Mouse (Mus musculus) embryonic facial prominence, embryonic 14.5 days (tissue): ENCODE data around the gene Hamp2. TPM values are rescaled to one million over a fixed set of nuclear protein-coding genes. Genes with fewer than 3 reads are reported as not detected.
A peak's percentile ranks its signal among the peaks of the same experiment; 100 is the strongest.
"Not testable (repeated sequence)": the region's sequence is repeated elsewhere in the genome, so short reads cannot be mapped to it uniquely, and the experiment has no call there.

Experiments
- ATAC-seq: fragments of 200-750 bp; cut with Nextera tagmentation; 2 replicates; pipeline ENCODE4 v1.8.0; 2017; ENCODE audit warnings: low read depth, moderate number of reproducible peaks, moderate TSS enrichment
- DNase-seq: peaks from one replicate; pipeline ENCODE4 v3.0.0-alpha.2; 2015; ENCODE audit warnings: low spot score
- H3K27ac ChIP-seq: fragments of 300-500 bp; sonication (generic); replicated peaks from 2 replicates; pipeline ENCODE4 v1.5.1; 2014; ENCODE audit warnings: low read depth, mild to moderate bottlenecking, low read length, moderate library complexity
- H3K27me3 ChIP-seq: fragments of 300-500 bp; sonication (generic); replicated peaks from 2 replicates; pipeline ENCODE4 v1.6.1; 2014; ENCODE audit warnings: low read length; ENCODE audit not compliant: control insufficient read depth, insufficient read depth
- H3K36me3 ChIP-seq: fragments of 300-500 bp; sonication (generic); 2 replicates; pipeline ENCODE4 v1.6.1; 2014; ENCODE audit warnings: low read length, mixed read lengths; ENCODE audit not compliant: control insufficient read depth, insufficient read depth
- H3K4me1 ChIP-seq: fragments of 300-500 bp; sonication (generic); 2 replicates; pipeline ENCODE4 v1.6.1; 2014; ENCODE audit warnings: antibody characterized with exemption, low read length; ENCODE audit not compliant: control insufficient read depth, insufficient read depth
- H3K4me2 ChIP-seq: fragments of 300-500 bp; sonication (generic); 2 replicates; pipeline ENCODE4 v1.6.1; 2014; ENCODE audit warnings: low read depth, mild to moderate bottlenecking, low read length, moderate library complexity, mixed read lengths
- H3K4me3 ChIP-seq: fragments of 300-500 bp; sonication (generic); 2 replicates; pipeline ENCODE4 v1.5.1; 2014; ENCODE audit warnings: low read depth, mild to moderate bottlenecking, low read length
- H3K9ac ChIP-seq: fragments of 300-500 bp; sonication (generic); 2 replicates; pipeline ENCODE4 v1.6.1; 2014; ENCODE audit warnings: low read depth, mild to moderate bottlenecking, low read length, moderate library complexity, mixed read lengths
- H3K9me3 ChIP-seq: fragments of 300-500 bp; sonication (generic); 2 replicates; pipeline ENCODE4 v1.6.1; 2016; ENCODE audit warnings: low read length; ENCODE audit not compliant: control insufficient read depth
- WGBS: fragments of 180-500 bp; shearing (Covaris S2); extraction: QIAGEN DNeasy Blood & Tissue Kit; methylation state at CpG from one replicate; pipeline ENCODE4 v1.1.7; 2014; 5-methylcytosine and 5-hydroxymethylcytosine counted together
- polyA plus RNA-seq: library from polyadenylated mRNA; unstranded; fragments of >200 nt; fragmentation: Nextera tagmentation; extraction: Ambion mirVana; gene quantifications from 2 replicates; pipeline ENCODE4 v1.2.1, GENCODE M21; 2014

Gene Hamp2
- 0.97 TPM in 1 of 2 replicates, not detected in the other for polyA plus RNA-seq

DNA sequence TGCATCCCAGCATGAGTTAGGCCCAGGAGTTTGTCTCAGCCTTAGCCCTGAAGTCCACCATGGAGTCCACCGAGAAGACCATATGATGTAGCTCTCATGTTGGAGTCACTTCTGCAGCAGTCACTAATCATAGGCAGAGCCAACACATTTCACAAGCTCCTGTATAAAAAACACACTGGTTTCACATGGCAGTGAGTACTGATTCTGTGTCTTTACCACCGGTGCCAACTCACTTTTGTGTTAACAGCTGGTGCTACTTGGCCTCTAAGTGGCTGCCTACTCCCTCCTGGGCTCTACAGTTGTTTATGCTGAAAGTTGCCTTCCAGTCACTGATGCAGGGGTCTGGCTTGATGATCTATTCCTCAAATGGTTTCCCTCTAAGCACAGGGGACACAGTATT lies at the start of gene Hamp2:
Gene Hamp2 (minus strand): TSS at position 101 of the 400 bp plus-strand sequence.
- not testable (repeated sequence) for H3K4me2 ChIP-seq, H3K9ac ChIP-seq, H3K36me3 ChIP-seq, H3K27me3 ChIP-seq, H3K4me1 ChIP-seq, DNase-seq, ATAC-seq, H3K27ac ChIP-seq, H3K4me3 ChIP-seq, H3K9me3 ChIP-seq
- 89% methylated on average over 2 of the region's 2 CpGs for WGBS

DNA sequence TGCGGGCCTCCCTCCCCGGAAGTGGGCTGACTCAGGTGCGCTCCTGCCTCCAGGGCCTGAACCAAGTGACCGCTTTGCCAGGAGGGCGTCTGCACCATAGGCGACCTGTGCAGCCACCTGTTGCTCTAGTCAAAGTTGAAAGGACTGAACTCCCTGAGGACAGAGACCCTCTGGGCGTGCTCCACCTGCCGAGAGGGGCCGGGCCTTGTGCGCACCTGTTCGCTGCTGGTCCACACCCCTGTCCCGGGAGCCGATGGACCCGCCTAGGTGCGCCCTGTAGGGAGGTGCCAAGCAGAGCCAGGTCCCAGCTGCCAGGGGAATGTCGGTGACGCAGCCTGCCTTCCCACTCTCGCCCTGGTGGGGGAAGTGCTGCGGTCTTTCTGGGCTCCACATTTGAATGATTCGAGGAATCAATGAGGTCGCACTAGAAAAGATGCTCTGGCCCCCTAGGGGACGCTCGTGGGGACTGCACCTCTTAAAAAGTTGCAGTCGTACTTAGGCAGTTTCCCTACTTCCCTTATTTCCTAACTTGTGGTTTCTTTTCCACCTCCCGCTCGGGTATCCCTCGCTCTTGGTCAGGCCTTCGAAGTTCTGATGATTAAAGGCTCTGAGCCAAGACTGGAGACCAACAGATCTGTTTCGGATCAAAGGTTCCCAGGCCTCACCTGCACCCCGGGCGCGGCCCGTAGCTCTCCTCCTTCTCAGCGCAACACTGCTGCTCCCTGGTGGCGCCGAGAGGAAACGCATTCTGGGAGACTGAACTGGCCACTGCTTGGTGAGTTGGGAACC lies 49.2 kb upstream of the Hamp2 start, which contains the start of gene Fam187b:
Gene Fam187b (plus strand): TSS at position 290 of the 789 bp plus-strand sequence.
- Histone ChIP-seq H3K4me2 (peak within 1 kb of the TSS; percentile 56), H3K27me3 (peaks cover 30% of the 10 kb centered on the region), H3K4me3 (peak within 1 kb of the TSS; percentile 44), H3K36me3 (no peaks in the 10 kb centered on the region), H3K4me1 (0 out of 2 replicates have a peak, but pooled peaks cover 7% of the 10 kb centered on the region), H3K9me3 (no peaks in the 10 kb centered on the region), H3K9ac (peak within 1 kb of the TSS; percentile 58), H3K27ac (peak within 1 kb of the TSS; percentile 25; the same call in 1 of the 2 replicates)
- DNase-seq (peak; percentile 91), ATAC-seq (peak; percentile 95)
- under 1% methylated on average over 27 of the region's 37 CpGs for WGBS

DNA sequence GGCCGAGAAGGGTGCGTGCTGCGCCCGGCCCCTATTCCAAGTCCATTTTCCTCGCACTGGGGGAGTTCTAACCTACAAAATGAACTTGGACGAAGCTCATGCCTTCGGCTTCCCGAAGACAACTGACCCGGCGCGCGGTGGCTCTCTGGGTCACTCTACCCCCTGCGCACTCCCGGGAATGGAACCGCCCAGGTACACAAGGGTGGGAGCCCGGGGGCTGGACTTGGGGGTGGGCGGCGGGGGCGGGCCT lies 48.7 kb upstream of the Hamp2 start, which contains the start of gene Lsr:
Gene Lsr (minus strand): TSS at position 214 of the 250 bp plus-strand sequence.
- H3K4me1 ChIP-seq = 0 out of 2 replicates have a peak, but pooled peaks cover 7% of the 10 kb centered on the region
- ATAC-seq (peak; percentile 80; the same call in 1 of the 2 replicates), DNase-seq (no peak)
- peak within 1 kb of the TSS; percentile 56 for H3K4me2 ChIP-seq
- peak within 1 kb of the TSS; percentile 58 for H3K9ac ChIP-seq
- peak within 1 kb of the TSS; percentile 44 for H3K4me3 ChIP-seq
- peaks cover 30% of the 10 kb centered on the region for H3K27me3 ChIP-seq
- H3K27ac ChIP-seq = peak within 1 kb of the TSS; percentile 25; the same call in 1 of the 2 replicates
- WGBS = 0% methylated on average over 13 of the region's 19 CpGs
- no peaks in the 10 kb centered on the region for H3K36me3 ChIP-seq
- H3K9me3 ChIP-seq = no peaks in the 10 kb centered on the region

DNA sequence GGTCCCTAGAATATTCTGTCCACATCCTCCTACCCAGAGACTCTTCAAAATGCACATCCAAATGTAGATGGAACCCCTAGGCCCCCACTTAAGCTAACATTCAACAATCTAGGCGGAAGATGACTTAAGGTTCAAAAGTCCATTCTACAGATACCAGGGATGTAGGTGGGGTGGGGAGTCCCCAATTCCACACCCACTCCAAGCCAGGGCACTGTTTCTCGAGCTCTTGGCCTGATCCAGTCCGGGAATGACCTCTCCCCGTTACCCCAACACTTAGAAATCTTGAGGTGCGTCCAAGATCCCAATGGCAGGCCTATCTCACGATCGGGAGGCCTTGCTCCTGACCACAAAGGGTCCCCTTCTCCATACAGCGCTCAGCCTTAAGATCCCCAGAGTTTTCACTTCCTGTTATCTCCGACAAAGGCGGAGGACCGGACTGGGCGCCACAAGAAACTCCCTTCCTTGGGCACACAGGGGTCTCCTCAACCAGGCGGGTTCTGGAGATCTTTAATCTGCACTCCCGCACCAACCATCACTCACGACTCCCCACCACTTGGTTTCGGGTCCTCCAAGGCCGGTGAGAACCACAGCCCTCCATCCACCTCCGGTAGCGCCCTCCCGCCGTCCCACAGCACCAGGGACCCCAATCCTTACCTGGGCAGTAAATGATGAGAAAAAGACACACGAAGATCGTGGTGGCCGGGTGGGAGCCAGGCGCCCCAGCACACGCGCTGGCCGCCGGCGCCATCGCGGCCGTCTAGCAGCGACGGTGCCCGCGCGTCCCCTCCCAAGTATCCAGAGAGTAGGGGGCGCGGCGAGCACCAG lies 48.2 kb upstream of the Hamp2 start:
- Histone ChIP-seq H3K27me3 (peaks cover 30% of the 10 kb centered on the region), H3K9me3 (no peaks in the 10 kb centered on the region), H3K27ac (no peak overlapping the region), H3K9ac (peak overlapping the region; percentile 58), H3K36me3 (no peaks in the 10 kb centered on the region), H3K4me3 (peak overlapping the region; percentile 44), H3K4me1 (0 out of 2 replicates have a peak, but pooled peaks cover 7% of the 10 kb centered on the region), H3K4me2 (peak overlapping the region; percentile 56)
- peak; percentile 41 for ATAC-seq
- 5% methylated on average over 40 of the region's 41 CpGs for WGBS
- DNase-seq = no peak

DNA sequence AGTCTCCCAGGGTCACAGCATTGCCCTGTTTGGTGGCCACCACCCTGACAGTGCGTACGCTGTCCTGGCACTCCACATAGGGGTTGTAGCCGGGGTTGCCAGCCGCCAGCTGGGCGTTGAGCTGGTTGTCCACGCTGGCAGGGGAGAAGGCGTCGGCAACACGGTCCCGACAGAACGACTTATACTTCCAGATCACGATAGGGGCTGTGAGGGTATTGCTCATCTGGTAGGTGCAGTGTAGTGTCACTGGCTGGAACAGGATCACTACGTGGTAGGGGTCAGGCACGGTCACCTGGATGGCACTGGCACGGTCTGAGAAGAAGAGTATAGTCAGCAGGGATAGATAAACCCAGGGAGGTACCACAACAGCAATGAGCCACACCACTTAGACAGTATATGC lies 47.4 kb upstream of the Hamp2 start:
- Histone ChIP-seq H3K4me1 (0 out of 2 replicates have a peak, but pooled peaks cover 7% of the 10 kb centered on the region), H3K9ac (no peak overlapping the region), H3K4me2 (peak overlapping the region; percentile 56; the same call in 1 of the 2 replicates), H3K27ac (no peak overlapping the region), H3K9me3 (no peaks in the 10 kb centered on the region), H3K4me3 (peak overlapping the region; percentile 44), H3K27me3 (peaks cover 30% of the 10 kb centered on the region), H3K36me3 (no peaks in the 10 kb centered on the region)
- ATAC-seq (no peak), DNase-seq (no peak)
- 88% methylated on average over 15 of the region's 15 CpGs for WGBS

DNA sequence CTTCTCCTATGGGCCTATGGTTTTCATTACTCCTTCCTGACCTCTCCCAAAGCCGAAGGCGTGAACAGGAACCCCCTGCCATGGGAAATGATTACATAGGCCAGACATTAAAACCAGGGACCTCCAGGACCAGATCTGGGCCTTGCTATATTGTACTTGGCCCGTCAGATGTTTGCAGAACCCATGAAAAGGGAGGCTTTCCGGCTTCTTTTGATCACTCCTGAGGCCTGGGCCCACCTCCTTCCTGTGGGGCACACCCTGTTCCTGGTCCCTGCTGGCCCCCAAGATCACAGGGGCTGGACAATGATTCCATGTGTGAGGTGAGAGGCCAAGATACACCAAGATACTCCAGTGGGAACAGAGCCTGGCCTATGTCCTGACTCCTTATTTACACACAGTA lies 44.7 kb upstream of the Hamp2 start:
- H3K36me3 ChIP-seq = no peaks in the 10 kb centered on the region
- WGBS = 74% methylated on average over 4 of the region's 4 CpGs
- peaks cover 27% of the 10 kb centered on the region for H3K27me3 ChIP-seq

DNA sequence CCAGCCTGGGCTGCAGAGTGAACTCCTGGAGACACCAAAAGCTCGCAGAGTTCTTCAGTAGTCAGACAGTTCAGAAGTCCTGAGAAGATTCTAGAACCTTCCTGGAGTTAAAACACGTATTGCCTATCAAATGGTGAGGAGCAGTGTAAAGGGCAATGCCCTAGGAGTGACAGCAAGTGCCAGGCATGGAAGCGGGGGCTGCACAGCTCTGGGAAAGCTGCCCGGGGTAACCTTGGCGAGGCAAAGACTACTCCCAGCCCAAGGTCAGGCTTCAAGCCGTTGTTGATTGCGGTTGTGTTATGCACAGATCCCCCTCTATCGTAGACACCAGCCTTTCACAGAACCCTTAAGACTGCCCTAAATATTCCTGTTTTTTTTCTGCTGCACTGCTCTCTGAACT lies 44.1 kb upstream of the Hamp2 start:
- 94% methylated on average over 8 of the region's 8 CpGs for whole genome bisulfite sequencing
- H3K4me1 ChIP-seq = 0 out of 2 replicates have a peak, but pooled peaks cover 5% of the 10 kb centered on the region
- ATAC-seq = no peak
- no peak overlapping the region for H3K4me3 ChIP-seq
- DNase-seq = no peak
- peaks cover 22% of the 10 kb centered on the region for H3K27me3 ChIP-seq
- no peaks in the 10 kb centered on the region for H3K36me3 ChIP-seq
- H3K4me2 ChIP-seq = no peak overlapping the region
- H3K9me3 ChIP-seq = no peaks in the 10 kb centered on the region
- H3K9ac ChIP-seq = no peak overlapping the region
- H3K27ac ChIP-seq = no peak overlapping the region

More for the DNA sequence above, 44.7 kb upstream of the Hamp2 start:
- H3K27ac ChIP-seq = no peak overlapping the region
- H3K4me3 ChIP-seq = no peak overlapping the region
- DNase-seq = no peak
- no peak overlapping the region for H3K9ac ChIP-seq
- H3K9me3 ChIP-seq = no peaks in the 10 kb centered on the region
- no peak overlapping the region for H3K4me2 ChIP-seq
- 0 out of 2 replicates have a peak, but pooled peaks cover 7% of the 10 kb centered on the region for H3K4me1 ChIP-seq
- no peak for ATAC-seq

DNA sequence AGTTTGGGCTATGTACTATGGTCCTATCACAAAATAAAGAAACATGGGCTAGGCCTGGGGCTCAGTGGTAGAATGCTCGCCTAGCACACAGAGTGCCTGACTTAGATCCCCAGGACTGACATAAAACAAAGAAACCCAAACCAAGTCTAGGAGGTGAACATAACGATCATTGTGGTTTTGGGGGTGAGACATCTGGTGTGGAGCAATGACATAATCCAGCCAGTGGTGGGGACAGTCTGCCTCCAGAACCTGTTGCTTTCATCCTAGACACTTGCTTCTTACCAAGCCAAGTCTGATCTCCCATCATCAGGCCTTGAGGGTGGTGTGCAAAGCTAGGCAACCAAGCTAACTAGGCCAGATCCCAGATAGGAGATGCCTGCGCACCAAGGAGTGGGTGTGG lies 42.2 kb upstream of the Hamp2 start:
- ATAC-seq = no peak
- H3K4me3 ChIP-seq = no peak overlapping the region
- H3K4me2 ChIP-seq = no peak overlapping the region
- H3K36me3 ChIP-seq = no peaks in the 10 kb centered on the region
- 70% methylated on average over 3 of the region's 3 CpGs for WGBS
- no peak overlapping the region for H3K9ac ChIP-seq
- H3K27me3 ChIP-seq = 0 out of 2 replicates have a peak, but pooled peaks cover 3% of the 10 kb centered on the region
- DNase-seq = no peak
- H3K27ac ChIP-seq = no peak overlapping the region
- H3K4me1 ChIP-seq = no peaks in the 10 kb centered on the region
- H3K9me3 ChIP-seq = no peaks in the 10 kb centered on the region
